Mouse (Mus musculus): ENCODE measurements around the gene C030005K15Rik. TPM values are rescaled to one million over a fixed set of nuclear protein-coding genes. Genes with fewer than 3 reads are reported as not detected.

Gene C030005K15Rik
- not detected in 2 replicates for polyA plus RNA-seq (2015; fragmentation: Nextera tagmentation; extraction: Ambion mirVana)

GRCm38 (mm10) chr10:97726655-97727054 lies at the start of gene C030005K15Rik:
Gene C030005K15Rik (minus strand): TSS chr10:97726755.

GRCm38 (mm10) chr10:97692913-97693312 lies 33.6 kb downstream of the C030005K15Rik start, which contains the start of gene Ccer1:
Gene Ccer1 (plus strand): TSS chr10:97693059.

Other genes starting within 250 kb of the C030005K15Rik start
- gene Dcn, start 247.1 kb downstream of the C030005K15Rik start, polyA plus RNA-seq (2015; fragmentation: Nextera tagmentation; extraction: Ambion mirVana), result 1,361 and 1,488 TPM in 2 replicates
- gene Lum, start 161.6 kb downstream of the C030005K15Rik start, polyA plus RNA-seq (2015; fragmentation: Nextera tagmentation; extraction: Ambion mirVana), result 232 and 281 TPM in 2 replicates
- 0.22 and 0.26 TPM in 2 replicates for gene Kera, start 119.9 kb downstream of the C030005K15Rik start, polyA plus RNA-seq (2015; fragmentation: Nextera tagmentation; extraction: Ambion mirVana)
- gene Epyc, start 82.7 kb downstream of the C030005K15Rik start, polyA plus RNA-seq (2015; fragmentation: Nextera tagmentation; extraction: Ambion mirVana), result 0.30 and 0.35 TPM in 2 replicates
- gene Ccer1, start 33.7 kb downstream of the C030005K15Rik start, polyA plus RNA-seq (2015; fragmentation: Nextera tagmentation; extraction: Ambion mirVana), result not detected in 2 replicates

Measured in urinary bladder, postnatal 0 days (tissue).